Mouse (Mus musculus): ENCODE results near the gene Qprt. TPM values are rescaled to one million over a fixed set of nuclear protein-coding genes. Genes with fewer than 3 reads are reported as not detected.

Gene Qprt
- polyA plus RNA-seq, 1 experiment from 2014 or later: 1.7 TPM

DNA sequence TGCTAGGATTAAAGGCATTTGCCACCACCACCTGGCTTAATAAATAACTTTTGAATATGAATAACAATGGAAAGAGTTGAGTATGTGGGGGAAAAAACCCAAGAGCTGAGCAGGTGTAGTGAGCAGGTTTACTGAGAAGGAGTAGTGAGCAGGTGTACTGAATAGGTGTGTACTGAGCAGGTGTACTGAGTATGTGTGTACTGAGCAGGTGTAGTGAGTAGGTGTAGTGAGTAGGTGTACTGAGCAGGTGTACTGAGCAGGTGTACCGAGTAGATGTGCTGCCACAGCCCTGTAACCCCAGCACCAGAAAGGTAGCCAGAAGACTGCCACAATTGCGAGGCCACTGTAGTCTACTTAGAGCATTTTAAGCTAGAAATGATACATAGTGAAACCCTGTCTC lies 37.2 kb downstream of the Qprt start:
- H3K27ac ChIP-seq (ENCODE audit: low read depth, low read length): no peak overlapping the region
- no peak overlapping the region for H3K4me3 ChIP-seq (ENCODE audit: low read depth, low read length)
- H3K9ac ChIP-seq (ENCODE audit: low read depth, low read length): no peak overlapping the region
- no peaks in the 10 kb centered on the region for H3K36me3 ChIP-seq (ENCODE audit: control insufficient read depth, insufficient read depth, low read length)
- H3K4me2 ChIP-seq (replicated peaks; ENCODE audit: low read depth, low read length): no peak overlapping the region
- no peaks in the 10 kb centered on the region for H3K4me1 ChIP-seq (replicated peaks; ENCODE audit: control insufficient read depth, insufficient read depth, low read length)
- H3K27me3 ChIP-seq (ENCODE audit: control insufficient read depth, insufficient read depth, low read length): no peaks in the 10 kb centered on the region
- H3K9me3 ChIP-seq (ENCODE audit: control insufficient read depth, low read length): no peaks in the 10 kb centered on the region
- ATAC-seq (ENCODE audit: low FRiP score) (no peak), DNase-seq (ENCODE audit: low spot score) (no peak)
- 82% methylated on average over 2 of the region's 2 CpGs for WGBS

DNA sequence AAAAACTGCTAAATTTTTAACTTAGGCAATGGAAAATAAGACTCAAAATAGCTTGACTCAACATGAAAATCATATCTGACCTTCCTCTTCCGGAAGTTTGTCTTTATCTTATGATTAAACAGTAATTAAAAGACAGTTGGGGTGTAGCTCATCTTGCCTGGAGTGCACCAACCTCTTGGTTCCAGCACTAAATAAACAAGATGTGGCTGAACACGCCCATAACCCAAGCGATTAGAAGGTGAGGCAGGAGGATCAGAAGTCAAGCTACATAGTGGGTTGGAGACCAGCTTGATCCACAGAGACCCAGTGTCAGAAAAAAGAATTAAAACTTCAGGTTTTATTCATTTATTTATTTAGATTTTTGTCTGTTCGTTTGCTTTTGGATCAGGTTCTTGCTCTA lies 38.3 kb downstream of the Qprt start:
- Histone ChIP-seq H3K4me1 (replicated peaks; ENCODE audit: control insufficient read depth, insufficient read depth, low read length) (no peaks in the 10 kb centered on the region), H3K27me3 (ENCODE audit: control insufficient read depth, insufficient read depth, low read length) (no peaks in the 10 kb centered on the region), H3K4me2 (replicated peaks; ENCODE audit: low read depth, low read length) (no peak overlapping the region), H3K9ac (ENCODE audit: low read depth, low read length) (no peak overlapping the region), H3K27ac (ENCODE audit: low read depth, low read length) (no peak overlapping the region), H3K4me3 (ENCODE audit: low read depth, low read length) (no peak overlapping the region), H3K36me3 (ENCODE audit: control insufficient read depth, insufficient read depth, low read length) (no peaks in the 10 kb centered on the region), H3K9me3 (ENCODE audit: control insufficient read depth, low read length) (no peaks in the 10 kb centered on the region)
- no peak for ATAC-seq (ENCODE audit: low FRiP score)
- DNase-seq (ENCODE audit: low spot score): no peak
- WGBS: 79% methylated on average over 4 of the region's 4 CpGs

DNA sequence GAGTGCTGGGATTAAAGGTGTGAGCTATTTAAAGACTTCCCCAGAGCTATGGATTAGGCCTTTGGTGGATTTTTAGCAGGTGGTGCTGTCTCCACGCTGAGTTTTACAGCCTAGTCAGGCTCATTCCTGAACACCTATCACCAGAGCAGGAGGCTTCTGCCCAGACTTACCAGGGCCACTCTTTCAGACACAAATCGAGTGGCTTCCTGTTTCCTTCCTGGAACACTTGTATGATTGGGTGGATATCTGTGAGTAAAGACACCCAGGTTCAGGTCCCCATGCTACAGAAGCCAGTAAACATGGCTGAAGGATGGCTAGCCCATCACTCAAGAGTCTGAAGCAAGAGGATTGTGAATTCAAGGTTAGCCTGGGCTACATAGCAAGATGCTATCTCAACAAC lies 39.0 kb downstream of the Qprt start:
- WGBS: 69% methylated on average over 2 of the region's 2 CpGs
- Histone ChIP-seq H3K9ac (ENCODE audit: low read depth, low read length) (no peak overlapping the region), H3K27ac (ENCODE audit: low read depth, low read length) (no peak overlapping the region), H3K4me1 (replicated peaks; ENCODE audit: control insufficient read depth, insufficient read depth, low read length) (no peaks in the 10 kb centered on the region), H3K4me2 (replicated peaks; ENCODE audit: low read depth, low read length) (no peak overlapping the region), H3K36me3 (ENCODE audit: control insufficient read depth, insufficient read depth, low read length) (no peaks in the 10 kb centered on the region), H3K27me3 (ENCODE audit: control insufficient read depth, insufficient read depth, low read length) (no peaks in the 10 kb centered on the region), H3K9me3 (ENCODE audit: control insufficient read depth, low read length) (no peaks in the 10 kb centered on the region), H3K4me3 (ENCODE audit: low read depth, low read length) (no peak overlapping the region)
- ATAC-seq (ENCODE audit: low FRiP score) (no peak), DNase-seq (ENCODE audit: low spot score) (no peak)

DNA sequence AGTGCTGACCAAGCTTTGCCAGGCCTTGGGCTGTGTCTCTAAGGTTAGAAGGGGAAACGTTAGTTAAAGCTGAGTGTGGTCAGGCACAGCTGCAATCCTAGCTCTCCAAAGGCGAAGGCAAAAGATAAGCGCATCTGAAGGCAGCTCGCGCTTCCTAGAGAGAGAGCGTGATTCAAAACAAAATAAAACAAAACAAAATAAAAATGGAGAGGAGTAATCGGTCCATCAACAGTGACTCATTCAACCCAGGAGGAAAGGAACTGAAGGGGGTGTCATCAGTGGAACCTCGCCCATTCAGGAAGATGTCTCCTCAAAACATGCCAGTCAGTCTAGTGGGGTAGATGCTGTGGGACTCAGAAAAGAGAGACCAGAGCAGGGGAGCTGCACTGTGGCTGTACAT lies 39.8 kb downstream of the Qprt start:
- ATAC-seq (ENCODE audit: low FRiP score) (no peak), DNase-seq (ENCODE audit: low spot score) (no peak)
- H3K9ac ChIP-seq (ENCODE audit: low read depth, low read length): no peak overlapping the region
- no peak overlapping the region for H3K4me2 ChIP-seq (replicated peaks; ENCODE audit: low read depth, low read length)
- no peaks in the 10 kb centered on the region for H3K9me3 ChIP-seq (ENCODE audit: control insufficient read depth, low read length)
- H3K4me1 ChIP-seq (replicated peaks; ENCODE audit: control insufficient read depth, insufficient read depth, low read length): no peaks in the 10 kb centered on the region
- H3K36me3 ChIP-seq (ENCODE audit: control insufficient read depth, insufficient read depth, low read length): no peaks in the 10 kb centered on the region
- H3K27me3 ChIP-seq (ENCODE audit: control insufficient read depth, insufficient read depth, low read length): no peaks in the 10 kb centered on the region
- H3K27ac ChIP-seq (ENCODE audit: low read depth, low read length): no peak overlapping the region
- H3K4me3 ChIP-seq (ENCODE audit: low read depth, low read length): no peak overlapping the region
- WGBS: 81% methylated on average over 8 of the region's 8 CpGs

DNA sequence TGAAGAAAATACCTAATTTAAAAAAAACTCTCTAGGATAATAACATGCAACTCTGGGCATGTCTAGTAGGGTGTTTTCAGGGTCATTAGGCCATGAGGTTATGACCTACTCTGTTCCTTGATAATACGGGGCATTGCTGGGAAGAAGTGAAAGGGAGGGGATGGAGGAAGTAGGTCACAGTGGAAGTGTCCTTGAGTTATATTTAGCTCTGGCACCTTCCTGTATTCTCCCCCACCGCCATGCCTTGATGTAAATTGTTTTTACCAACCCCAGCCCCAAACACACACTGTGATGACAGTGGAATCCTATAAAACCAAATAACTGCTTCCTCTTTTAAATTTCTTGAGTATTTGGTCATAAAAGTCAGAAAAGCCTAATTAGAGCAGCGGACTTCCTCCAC lies 42.0 kb downstream of the Qprt start:
- no peak overlapping the region for H3K4me3 ChIP-seq (ENCODE audit: low read depth, low read length)

DNA sequence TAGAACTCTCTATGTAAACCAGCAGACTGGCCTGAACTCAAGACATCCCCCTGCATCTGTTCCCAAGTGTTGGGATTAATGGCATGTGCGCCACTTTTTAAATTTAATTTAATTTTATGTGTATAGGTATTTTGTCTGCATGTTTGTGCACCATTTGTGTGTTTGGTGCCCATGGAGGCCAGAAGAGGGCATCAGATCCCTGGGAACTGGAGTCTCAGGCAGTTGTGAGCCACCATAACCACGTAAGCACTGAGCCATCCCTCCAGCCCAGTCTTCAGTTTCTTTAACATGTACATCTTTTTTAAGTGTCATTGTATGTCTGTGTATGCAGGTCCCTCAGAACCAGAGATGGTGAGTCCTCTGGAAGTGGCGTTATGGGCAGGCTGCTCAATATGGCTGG lies 44.3 kb downstream of the Qprt start:
- no peak for DNase-seq (ENCODE audit: low spot score)
- no peaks in the 10 kb centered on the region for H3K4me1 ChIP-seq (replicated peaks; ENCODE audit: control insufficient read depth, insufficient read depth, low read length)
- H3K27me3 ChIP-seq (ENCODE audit: control insufficient read depth, insufficient read depth, low read length): no peaks in the 10 kb centered on the region
- 92% methylated on average over 3 of the region's 3 CpGs for WGBS
- no peak overlapping the region for H3K27ac ChIP-seq (ENCODE audit: low read depth, low read length)
- no peaks in the 10 kb centered on the region for H3K36me3 ChIP-seq (ENCODE audit: control insufficient read depth, insufficient read depth, low read length)
- no peak overlapping the region for H3K4me2 ChIP-seq (replicated peaks; ENCODE audit: low read depth, low read length)
- no peaks in the 10 kb centered on the region for H3K9me3 ChIP-seq (ENCODE audit: control insufficient read depth, low read length)
- no peak for ATAC-seq (ENCODE audit: low FRiP score)
- H3K9ac ChIP-seq (ENCODE audit: low read depth, low read length): no peak overlapping the region
- no peak overlapping the region for H3K4me3 ChIP-seq (ENCODE audit: low read depth, low read length)

More for the DNA sequence above, 42.0 kb downstream of the Qprt start:
- H3K36me3 ChIP-seq (ENCODE audit: control insufficient read depth, insufficient read depth, low read length): no peaks in the 10 kb centered on the region
- 67% methylated on average over 3 of the region's 3 CpGs for WGBS
- H3K4me2 ChIP-seq (replicated peaks; ENCODE audit: low read depth, low read length): no peak overlapping the region
- no peak for ATAC-seq (ENCODE audit: low FRiP score)
- DNase-seq (ENCODE audit: low spot score): no peak
- H3K9me3 ChIP-seq (ENCODE audit: control insufficient read depth, low read length): no peaks in the 10 kb centered on the region
- no peaks in the 10 kb centered on the region for H3K4me1 ChIP-seq (replicated peaks; ENCODE audit: control insufficient read depth, insufficient read depth, low read length)
- no peak overlapping the region for H3K27ac ChIP-seq (ENCODE audit: low read depth, low read length)
- no peaks in the 10 kb centered on the region for H3K27me3 ChIP-seq (ENCODE audit: control insufficient read depth, insufficient read depth, low read length)
- no peak overlapping the region for H3K9ac ChIP-seq (ENCODE audit: low read depth, low read length)

DNA sequence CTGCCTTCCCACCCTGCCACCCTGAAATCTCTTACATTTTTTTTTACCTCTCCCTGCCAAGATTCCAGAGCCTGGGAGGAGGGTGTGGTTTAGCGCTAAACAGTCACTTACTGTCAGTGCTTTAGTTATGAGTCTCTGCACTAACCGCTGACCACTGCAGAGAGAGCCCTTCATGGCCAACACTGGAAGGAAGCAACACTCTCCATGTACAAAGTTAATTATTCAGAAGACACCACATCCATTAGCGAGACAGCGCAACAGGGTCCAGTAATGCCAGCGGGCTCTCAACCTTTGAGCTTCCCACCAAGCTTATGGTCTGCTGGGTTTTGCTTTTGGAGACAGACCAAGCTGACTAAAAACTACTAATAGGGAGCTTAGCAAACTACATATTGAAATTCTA lies 45.8 kb downstream of the Qprt start:
- no peak for DNase-seq (ENCODE audit: low spot score)

DNA sequence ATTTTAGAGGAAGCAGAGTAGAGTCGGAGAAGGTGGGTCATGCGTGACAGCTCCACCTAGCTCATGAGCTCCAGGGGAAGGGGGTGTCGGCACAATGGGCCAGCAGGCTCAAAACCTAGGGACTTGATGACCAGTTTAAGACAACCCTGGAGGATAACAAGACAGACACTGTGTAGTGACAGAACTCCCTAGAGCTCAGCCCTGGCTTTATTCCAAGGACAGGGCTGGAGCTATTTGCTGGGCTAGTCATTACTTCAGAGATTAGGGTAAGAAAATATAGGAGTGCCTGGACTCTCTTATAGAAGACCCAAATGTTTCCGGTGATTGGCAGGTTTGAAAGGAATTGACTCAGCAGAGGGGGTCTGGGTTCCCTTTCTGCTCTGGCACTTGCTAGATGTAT lies 48.8 kb downstream of the Qprt start:
- Histone ChIP-seq H3K27ac (ENCODE audit: low read depth, low read length) (no peak overlapping the region), H3K4me3 (ENCODE audit: low read depth, low read length) (no peak overlapping the region), H3K9me3 (ENCODE audit: control insufficient read depth, low read length) (no peaks in the 10 kb centered on the region), H3K4me1 (replicated peaks; ENCODE audit: control insufficient read depth, insufficient read depth, low read length) (no peaks in the 10 kb centered on the region), H3K27me3 (ENCODE audit: control insufficient read depth, insufficient read depth, low read length) (no peaks in the 10 kb centered on the region), H3K36me3 (ENCODE audit: control insufficient read depth, insufficient read depth, low read length) (no peaks in the 10 kb centered on the region), H3K4me2 (replicated peaks; ENCODE audit: low read depth, low read length) (no peak overlapping the region), H3K9ac (ENCODE audit: low read depth, low read length) (no peak overlapping the region)
- 85% methylated on average over 4 of the region's 4 CpGs for WGBS
- DNase-seq (ENCODE audit: low spot score) (no peak), ATAC-seq (ENCODE audit: low FRiP score) (no peak)

More for the DNA sequence above, 45.8 kb downstream of the Qprt start:
- no peak overlapping the region for H3K27ac ChIP-seq (ENCODE audit: low read depth, low read length)
- no peaks in the 10 kb centered on the region for H3K4me1 ChIP-seq (replicated peaks; ENCODE audit: control insufficient read depth, insufficient read depth, low read length)
- H3K27me3 ChIP-seq (ENCODE audit: control insufficient read depth, insufficient read depth, low read length): no peaks in the 10 kb centered on the region
- no peak overlapping the region for H3K4me2 ChIP-seq (replicated peaks; ENCODE audit: low read depth, low read length)
- H3K4me3 ChIP-seq (ENCODE audit: low read depth, low read length): no peak overlapping the region
- 94% methylated on average over 5 of the region's 5 CpGs for WGBS
- no peak overlapping the region for H3K9ac ChIP-seq (ENCODE audit: low read depth, low read length)
- no peaks in the 10 kb centered on the region for H3K36me3 ChIP-seq (ENCODE audit: control insufficient read depth, insufficient read depth, low read length)
- no peak for ATAC-seq (ENCODE audit: low FRiP score)
- no peaks in the 10 kb centered on the region for H3K9me3 ChIP-seq (ENCODE audit: control insufficient read depth, low read length)

DNA sequence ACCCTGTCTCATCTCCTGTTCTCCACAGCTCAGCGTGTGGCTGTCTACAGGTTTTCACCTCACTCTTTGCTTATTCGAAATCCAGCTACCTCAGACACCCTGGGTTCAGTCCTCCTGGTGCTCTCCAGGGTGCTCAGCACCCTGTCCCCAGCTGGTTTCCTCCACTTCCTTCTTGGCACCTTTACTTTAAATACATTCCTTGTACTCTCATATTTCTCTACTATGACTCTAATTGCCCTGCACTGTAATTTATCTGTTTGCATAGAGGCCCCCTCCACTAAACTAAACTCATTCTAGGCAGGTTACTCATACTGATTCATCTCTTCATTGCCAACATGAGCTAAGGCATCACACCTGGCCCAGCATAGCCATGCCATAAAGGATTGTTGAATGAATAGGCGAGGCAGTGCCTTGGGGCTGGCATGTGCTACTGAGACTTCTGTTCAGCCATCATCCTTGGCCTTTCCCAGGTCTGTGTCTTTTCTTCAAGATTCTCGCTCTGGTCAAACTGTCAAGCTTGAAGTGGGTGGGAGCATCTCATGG lies 51.1 kb downstream of the Qprt start:
- Histone ChIP-seq H3K4me3 (ENCODE audit: low read depth, low read length) (no peak overlapping the region), H3K9me3 (ENCODE audit: control insufficient read depth, low read length) (no peaks in the 10 kb centered on the region), H3K4me1 (replicated peaks; ENCODE audit: control insufficient read depth, insufficient read depth, low read length) (no peaks in the 10 kb centered on the region), H3K27me3 (ENCODE audit: control insufficient read depth, insufficient read depth, low read length) (no peaks in the 10 kb centered on the region), H3K4me2 (replicated peaks; ENCODE audit: low read depth, low read length) (no peak overlapping the region), H3K36me3 (ENCODE audit: control insufficient read depth, insufficient read depth, low read length) (no peaks in the 10 kb centered on the region), H3K27ac (ENCODE audit: low read depth, low read length) (no peak overlapping the region), H3K9ac (ENCODE audit: low read depth, low read length) (no peak overlapping the region)
- no peak for DNase-seq (ENCODE audit: low spot score)
- no peak for ATAC-seq (ENCODE audit: low FRiP score)
- 78% methylated on average over 4 of the region's 4 CpGs for WGBS
